Mouse (Mus musculus): ENCODE results near the gene Sf3b2.
"Not testable (repeated sequence)": the region's sequence is repeated elsewhere in the genome, so short reads cannot be mapped to it uniquely, and the experiment has no call there.

The Sf3b2 gene

DNA sequence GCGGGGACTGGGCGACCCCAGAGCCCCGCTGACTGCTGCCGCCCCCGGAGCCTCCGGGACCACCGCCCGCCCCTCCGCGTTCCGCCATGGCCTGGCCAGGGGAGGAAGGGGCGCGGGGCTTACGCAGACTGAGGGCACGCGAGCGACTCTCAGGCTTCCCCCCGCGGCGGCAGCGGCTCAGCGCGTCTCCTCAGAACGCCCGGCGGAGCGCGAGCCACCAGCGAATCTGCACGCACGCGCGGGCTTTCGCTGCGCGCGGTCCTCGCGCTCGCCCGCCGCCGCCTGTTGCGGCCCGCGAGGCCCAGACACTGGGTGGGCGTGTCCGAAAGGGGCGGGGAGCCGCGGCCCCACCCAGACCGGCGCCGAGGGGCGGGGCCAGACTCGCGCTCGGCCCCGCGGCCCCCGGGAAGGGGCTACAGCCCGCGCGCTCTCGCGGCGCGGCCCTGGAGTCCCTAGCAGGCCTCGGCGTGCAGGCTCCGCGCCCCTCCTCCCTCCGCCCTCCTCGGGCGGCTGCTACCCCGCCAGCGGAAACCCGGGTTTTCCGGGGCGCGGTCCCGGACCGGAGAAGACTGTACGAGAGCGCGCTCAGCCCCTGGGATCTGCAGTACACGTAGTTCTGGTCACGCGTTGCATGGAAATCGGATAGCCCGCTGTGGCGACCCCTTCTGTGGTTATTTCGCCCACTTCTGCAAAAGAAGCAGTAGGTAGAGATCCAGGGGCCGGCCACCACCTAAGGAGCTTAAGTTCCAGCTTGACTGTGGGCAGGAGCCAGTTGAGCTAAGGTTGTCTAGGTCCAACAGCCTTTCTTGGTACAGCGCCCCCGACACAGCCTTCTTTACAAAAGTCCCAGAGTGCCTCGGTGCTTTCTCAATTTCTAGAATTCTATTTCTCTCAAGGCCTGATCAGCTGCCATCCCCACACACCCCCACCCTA lies 22.2 kb downstream of the Sf3b2 start, which contains the start of gene Pacs1:
Gene Pacs1 (minus strand): TSS at position 319 of the 933 bp plus-strand sequence.
- DNase-seq (ENCODE audit: low read depth, low spot score), result peak; percentile 86

GRCm38 (mm10) chr19:5272326-5272795 lies 22.9 kb downstream of the Sf3b2 start:
- no peak for DNase-seq (ENCODE audit: low read depth, low spot score)

DNA sequence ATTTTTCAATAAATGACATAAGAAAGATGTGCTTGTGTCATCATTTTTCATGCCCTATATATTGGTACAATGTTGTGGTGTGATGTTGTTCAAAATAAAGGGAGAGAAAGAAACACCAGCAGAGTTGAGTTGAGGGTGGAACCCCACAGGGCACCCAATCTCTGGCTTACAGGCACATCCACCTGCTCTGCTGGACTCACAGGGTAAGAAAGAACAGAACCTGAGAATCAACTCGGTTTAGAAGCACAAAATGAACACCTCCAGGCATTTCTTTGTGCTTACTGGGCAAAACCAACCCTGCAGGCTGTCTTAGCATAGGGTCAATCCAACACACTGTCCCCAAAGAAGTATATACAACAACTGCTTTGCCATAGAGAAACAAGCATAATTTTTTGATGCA lies 23.8 kb downstream of the Sf3b2 start:
- no peak for DNase-seq (ENCODE audit: low read depth, low spot score)

DNA sequence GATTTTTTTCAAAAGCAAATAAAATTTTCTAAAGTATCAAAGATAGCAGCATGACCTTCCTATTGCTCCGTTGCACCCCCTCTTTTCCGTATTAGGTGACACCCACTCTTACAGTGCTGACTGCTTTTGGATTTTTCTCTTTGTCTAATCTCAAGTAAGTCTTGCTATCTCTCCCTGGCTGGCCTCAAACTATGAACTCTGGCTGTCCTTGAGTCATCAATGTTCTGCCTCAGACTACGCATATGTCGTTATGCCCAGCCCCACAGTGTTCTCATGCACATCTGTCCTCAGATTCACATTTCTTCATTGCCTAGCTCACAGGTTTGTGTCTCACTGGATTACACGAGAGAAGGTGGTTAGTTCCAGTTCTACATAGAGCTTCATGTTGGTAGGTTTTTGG lies 25.9 kb downstream of the Sf3b2 start:
- no peak for DNase-seq (ENCODE audit: low read depth, low spot score)

- DNase-seq (ENCODE audit: low read depth, low spot score), result no peak
These were observed 26.4 kb downstream of the Sf3b2 start for GRCm38 (mm10) chr19:5268875-5269274.

DNA sequence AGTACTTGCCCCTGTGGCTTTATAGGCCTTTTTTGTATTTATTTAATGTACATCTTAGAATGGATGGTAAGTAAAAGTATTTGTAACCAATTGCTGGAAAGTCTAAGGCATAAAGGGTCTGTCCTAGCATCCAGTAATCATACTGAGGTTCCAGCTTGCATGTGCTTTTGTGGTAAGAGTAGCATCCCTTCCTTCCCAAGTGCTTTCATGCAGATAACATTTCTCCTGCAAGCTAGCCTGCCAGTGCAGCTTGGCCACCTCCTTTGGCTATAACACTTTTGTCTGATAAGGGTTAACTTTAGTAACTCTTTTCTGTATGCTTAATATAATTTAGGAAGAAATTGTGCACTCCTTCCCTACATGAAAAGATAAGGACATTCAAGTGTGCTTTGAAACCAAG lies 27.2 kb downstream of the Sf3b2 start:
- no peak for DNase-seq (ENCODE audit: low read depth, low spot score)

DNA sequence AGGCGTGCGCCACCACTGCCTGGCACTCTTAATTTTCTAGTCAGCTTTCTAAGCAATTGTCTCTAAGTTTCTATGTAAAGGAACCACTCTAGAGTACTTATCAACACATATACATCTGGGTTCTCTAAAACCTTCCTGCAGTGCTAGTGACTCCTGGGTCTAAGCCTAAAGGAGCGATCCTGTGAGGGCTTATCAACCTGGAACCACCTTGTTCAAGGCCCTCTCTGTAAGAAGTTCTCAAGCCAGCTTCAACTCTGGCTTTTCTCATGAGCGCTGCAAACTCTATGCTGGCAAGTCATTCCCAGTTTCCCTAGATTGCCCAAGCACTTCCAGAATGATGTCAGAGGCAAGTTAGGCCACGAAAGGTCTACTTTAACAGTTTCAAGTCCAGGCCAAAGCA lies 28.2 kb downstream of the Sf3b2 start:
- DNase-seq (ENCODE audit: low read depth, low spot score), result no peak

GRCm38 (mm10) chr19:5257140-5257539 lies 38.1 kb downstream of the Sf3b2 start:
- no peak for DNase-seq (ENCODE audit: low read depth, low spot score)

DNA sequence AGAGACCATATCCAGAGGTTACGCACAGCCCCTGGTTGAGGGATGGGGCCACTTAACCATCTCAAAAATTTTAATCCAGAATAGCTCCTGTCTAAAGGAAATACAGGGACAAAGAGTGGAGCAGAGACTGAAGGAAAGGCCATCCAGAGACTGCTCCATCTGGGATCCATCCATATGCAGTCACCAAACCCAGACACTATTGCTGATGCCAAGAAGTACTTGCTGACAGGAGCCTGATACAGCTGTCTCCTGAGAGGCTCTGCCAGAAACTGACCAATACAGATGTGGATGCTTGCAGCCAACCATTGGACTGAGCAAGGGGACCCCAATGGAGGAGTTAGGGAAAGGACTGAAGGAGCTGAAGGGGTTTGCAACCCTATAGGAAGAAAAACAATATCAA lies 58.3 kb downstream of the Sf3b2 start:
- not testable (repeated sequence) for DNase-seq (ENCODE audit: low read depth, low spot score)

- DNase-seq (ENCODE audit: low read depth, low spot score), result no peak
These were observed 62.6 kb downstream of the Sf3b2 start for GRCm38 (mm10) chr19:5232696-5233095.

- DNase-seq (ENCODE audit: low read depth, low spot score), result no peak
These were observed 65.1 kb downstream of the Sf3b2 start for GRCm38 (mm10) chr19:5230110-5230509.

DNA sequence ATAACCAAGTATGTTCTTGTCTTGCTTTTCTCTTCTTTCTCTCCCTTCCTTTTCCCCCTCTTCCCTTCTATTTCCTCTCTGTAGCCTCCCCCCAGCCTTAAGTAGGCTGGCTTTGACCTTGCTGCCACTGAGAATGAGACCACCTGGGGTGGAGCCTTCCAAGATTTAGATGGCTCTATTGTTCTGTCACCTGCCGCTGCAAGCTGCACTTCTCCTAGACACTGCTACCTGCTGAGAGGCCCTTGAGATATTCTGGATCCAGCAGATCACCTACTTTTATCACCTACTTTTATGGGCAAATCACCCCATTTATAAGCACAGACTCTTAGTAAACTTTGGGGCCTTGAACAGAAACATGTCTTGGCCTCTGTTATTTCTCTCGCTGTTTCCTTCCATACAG lies 70.6 kb downstream of the Sf3b2 start:
- DNase-seq (ENCODE audit: low read depth, low spot score), result no peak

- no peak for DNase-seq (ENCODE audit: low read depth, low spot score)
These were observed 71.2 kb downstream of the Sf3b2 start for GRCm38 (mm10) chr19:5224077-5224476.

Data from retina, postnatal 7 days (tissue).